Mouse (Mus musculus) gastrocnemius, adult 18-20 months (tissue): Measurements from ENCODE around the gene Rara. TPM values are rescaled to one million over a fixed set of nuclear protein-coding genes. Genes with fewer than 3 reads are reported as not detected.
A peak's percentile ranks its signal among the peaks of the same experiment; 100 is the strongest.
"Not testable (repeated sequence)": the region's sequence is repeated elsewhere in the genome, so short reads cannot be mapped to it uniquely, and the experiment has no call there.

Experiments used
- DNase-seq: peaks from one replicate; pipeline ENCODE4 v3.0.0; 2021; ENCODE audit warnings: low spot score
- long read RNA-seq, 2 experiments: library from polyadenylated mRNA; stranded (forward); transcript quantifications; one replicate each; pipeline ENCODE4 v2.0.0; 2021
- total RNA-seq, 2 experiments: library from RNA; stranded (reverse); gene quantifications; 2 replicates each; pipeline ENCODE4 v1.2.3; 2021

Rara gene
- 10 to 100 TPM; 12.9 to 13.2 TPM for total RNA-seq
- long read RNA-seq, experiment 1, partial matches to known transcripts: 3 of 6 reads
- long read RNA-seq, experiment 1, other reads (novel, unspliced or antisense): 0 of 6 reads
- long read RNA-seq, experiment 2, partial matches to known transcripts: 3 of 5 reads
- long read RNA-seq, experiment 2, other reads (novel, unspliced or antisense): 0 of 5 reads

- DNase-seq: no peak
Observed at GRCm38 (mm10) chr11:98927438-98928076, at the start of gene Rara. Gene Rara, plus strand, starts transcription at chr11:98927818.

GRCm38 (mm10) chr11:98887703-98888102 lies 39.9 kb upstream of the Rara start:
- DNase-seq: no peak

- DNase-seq: no peak
Observed at GRCm38 (mm10) chr11:98889077-98889476, 38.5 kb upstream of the Rara start.

- DNase-seq: no peak
Observed at GRCm38 (mm10) chr11:98889977-98890376, 37.6 kb upstream of the Rara start.

GRCm38 (mm10) chr11:98892426-98892825 lies 35.2 kb upstream of the Rara start:
- DNase-seq: no peak

GRCm38 (mm10) chr11:98900529-98901125 lies 27.0 kb upstream of the Rara start:
- no peak for DNase-seq

GRCm38 (mm10) chr11:98902621-98903245 lies 24.9 kb upstream of the Rara start:
- no peak for DNase-seq

GRCm38 (mm10) chr11:98904577-98904976 lies 23.0 kb upstream of the Rara start:
- no peak for DNase-seq

GRCm38 (mm10) chr11:98905033-98905432 lies 22.6 kb upstream of the Rara start:
- DNase-seq: no peak

GRCm38 (mm10) chr11:98905583-98905982 lies 22.0 kb upstream of the Rara start:
- no peak for DNase-seq

- no peak for DNase-seq
Observed at GRCm38 (mm10) chr11:98907063-98907436, 20.6 kb upstream of the Rara start.

GRCm38 (mm10) chr11:98907437-98908173 lies 20.0 kb upstream of the Rara start, which contains the start of gene Cdc6:
Gene Cdc6, plus strand, starts transcription at chr11:98907801.
- DNase-seq: peak; percentile 97

- DNase-seq: peak; percentile 71
Observed at GRCm38 (mm10) chr11:98909654-98910053, 18.0 kb upstream of the Rara start.

GRCm38 (mm10) chr11:98910415-98910814 lies 17.2 kb upstream of the Rara start:
- no peak for DNase-seq

GRCm38 (mm10) chr11:98911498-98911897 lies 16.1 kb upstream of the Rara start:
- DNase-seq: no peak

GRCm38 (mm10) chr11:98914196-98914595 lies 13.4 kb upstream of the Rara start:
- no peak for DNase-seq

- DNase-seq: not testable (repeated sequence)
Observed at GRCm38 (mm10) chr11:98916376-98916775, 11.2 kb upstream of the Rara start.

GRCm38 (mm10) chr11:98917428-98918005 lies 10.1 kb upstream of the Rara start:
- DNase-seq: no peak

GRCm38 (mm10) chr11:98918231-98918630 lies 9.4 kb upstream of the Rara start:
- DNase-seq: peak; percentile 73

GRCm38 (mm10) chr11:98919009-98919408 lies 8.6 kb upstream of the Rara start:
- no peak for DNase-seq

- not testable (repeated sequence) for DNase-seq
Observed at GRCm38 (mm10) chr11:98921813-98922212, 5.8 kb upstream of the Rara start.
